Mouse (Mus musculus): ENCODE measurements around the gene Gm45716. TPM values are rescaled to one million over a fixed set of nuclear protein-coding genes. Genes with fewer than 3 reads are reported as not detected.
A peak's percentile ranks its signal among the peaks of the same experiment; 100 is the strongest.

The Gm45716 gene
- 20.4 and 25.6 TPM in 2 replicates for polyA plus RNA-seq (2014; fragmentation: Nextera tagmentation; extraction: Ambion mirVana)

DNA sequence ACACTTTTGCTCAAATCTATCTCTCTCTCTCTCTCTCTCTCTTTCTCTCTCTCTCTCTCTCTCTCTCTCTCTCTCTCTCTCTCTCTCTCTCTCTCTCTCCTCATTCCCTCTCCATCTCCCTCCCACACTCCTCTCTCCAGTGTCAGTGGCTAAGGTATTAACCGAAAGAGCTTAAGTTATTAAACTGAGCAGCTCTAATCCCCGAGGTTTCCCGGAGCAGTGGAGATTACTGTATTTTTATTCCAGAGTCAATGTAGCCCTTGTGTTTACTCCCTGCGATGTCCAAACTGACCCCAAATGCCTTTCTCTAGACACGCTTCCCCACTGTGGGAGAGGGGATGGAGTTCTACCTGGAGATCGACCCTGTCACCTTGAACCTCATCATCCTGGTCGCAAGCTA, at the start of gene Gm45716:
Gene Gm45716 (plus strand): TSS at position 243 of the 400 bp plus-strand sequence.
- Histone ChIP-seq H3K9ac (no peak within 1 kb of the TSS), H3K9me3 (ENCODE audit: control insufficient read depth, low read length) (no peaks in the 10 kb centered on the region), H3K4me1 (replicated peaks; ENCODE audit: control insufficient read depth, insufficient read depth, low read length) (no peaks in the 10 kb centered on the region), H3K27ac (no peak within 1 kb of the TSS), H3K4me3 (replicated peaks; ENCODE audit: low read length) (no peak within 1 kb of the TSS), H3K36me3 (replicated peaks; ENCODE audit: control insufficient read depth, insufficient read depth) (no peaks in the 10 kb centered on the region), H3K27me3 (ENCODE audit: control insufficient read depth, insufficient read depth, low read length) (no peaks in the 10 kb centered on the region), H3K4me2 (replicated peaks) (no peak within 1 kb of the TSS)
- ATAC-seq (ENCODE audit: low FRiP score): no peak
- no peak for DNase-seq (ENCODE audit: low spot score)
- 89% methylated on average over 7 of the region's 7 CpGs for WGBS

DNA sequence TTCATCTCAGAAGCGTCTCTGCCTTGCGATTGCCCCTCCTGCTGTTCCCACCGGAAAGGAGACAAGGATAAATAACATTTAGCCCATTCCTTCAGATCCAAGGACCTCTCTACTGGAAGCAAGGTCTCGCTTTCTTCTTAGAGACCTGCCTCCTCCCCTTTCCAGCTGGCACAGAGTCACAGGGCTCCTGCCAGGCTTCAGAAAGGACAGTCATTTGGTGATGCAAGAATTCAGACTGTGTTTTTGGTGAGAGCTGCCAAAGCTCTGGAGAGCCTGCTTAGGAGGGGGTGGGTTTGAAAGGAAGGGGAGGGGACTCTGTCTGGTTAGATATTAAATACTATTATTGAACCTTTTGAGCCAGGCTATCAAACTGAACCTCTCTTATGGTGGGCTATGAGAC, 45.1 kb upstream of the Gm45716 start:
- no peaks in the 10 kb centered on the region for H3K9me3 ChIP-seq (ENCODE audit: control insufficient read depth, low read length)
- H3K4me2 ChIP-seq (replicated peaks): no peak overlapping the region

DNA sequence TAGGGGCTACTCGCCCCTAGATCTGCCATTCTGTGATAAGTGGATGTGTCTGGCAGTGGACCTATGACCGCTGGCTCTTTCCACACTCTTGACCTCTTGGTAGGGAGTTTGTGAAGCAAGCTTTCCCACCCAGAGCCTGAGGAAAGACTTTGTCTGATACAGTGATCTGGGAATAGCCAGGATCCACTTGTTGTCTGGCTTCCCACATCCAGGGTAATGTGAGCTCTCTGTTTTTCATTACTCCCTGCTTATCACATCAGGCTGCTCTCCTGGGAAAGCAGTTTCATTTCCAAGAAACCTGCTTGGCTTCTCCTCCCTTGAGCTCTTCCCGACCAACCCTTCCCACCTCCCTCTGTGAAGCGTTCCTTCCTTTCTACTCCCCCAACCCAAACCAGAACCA, 44.5 kb upstream of the Gm45716 start:
- 72% methylated on average over 4 of the region's 4 CpGs for WGBS
- H3K9me3 ChIP-seq (ENCODE audit: control insufficient read depth, low read length): no peaks in the 10 kb centered on the region
- DNase-seq (ENCODE audit: low spot score) (no peak), ATAC-seq (ENCODE audit: low FRiP score) (no peak)
- no peak overlapping the region for H3K4me3 ChIP-seq (replicated peaks; ENCODE audit: low read length)
- no peaks in the 10 kb centered on the region for H3K27me3 ChIP-seq (ENCODE audit: control insufficient read depth, insufficient read depth, low read length)
- H3K4me1 ChIP-seq (replicated peaks; ENCODE audit: control insufficient read depth, insufficient read depth, low read length): 0 out of 2 replicates have a peak, but pooled peaks cover 3% of the 10 kb centered on the region
- no peak overlapping the region for H3K4me2 ChIP-seq (replicated peaks)
- no peak overlapping the region for H3K9ac ChIP-seq
- no peak overlapping the region for H3K27ac ChIP-seq
- H3K36me3 ChIP-seq (replicated peaks; ENCODE audit: control insufficient read depth, insufficient read depth): no peaks in the 10 kb centered on the region

More for the DNA sequence above, 45.1 kb upstream of the Gm45716 start:
- H3K27ac ChIP-seq: no peak overlapping the region
- no peak overlapping the region for H3K9ac ChIP-seq
- H3K4me3 ChIP-seq (replicated peaks; ENCODE audit: low read length): no peak overlapping the region
- no peaks in the 10 kb centered on the region for H3K27me3 ChIP-seq (ENCODE audit: control insufficient read depth, insufficient read depth, low read length)
- no peaks in the 10 kb centered on the region for H3K36me3 ChIP-seq (replicated peaks; ENCODE audit: control insufficient read depth, insufficient read depth)
- 0 out of 2 replicates have a peak, but pooled peaks cover 3% of the 10 kb centered on the region for H3K4me1 ChIP-seq (replicated peaks; ENCODE audit: control insufficient read depth, insufficient read depth, low read length)
- 27% methylated on average over 4 of the region's 4 CpGs for WGBS
- ATAC-seq (ENCODE audit: low FRiP score) (peak; percentile 14; the same call in 1 of the 2 replicates), DNase-seq (ENCODE audit: low spot score) (peak; percentile 36)

DNA sequence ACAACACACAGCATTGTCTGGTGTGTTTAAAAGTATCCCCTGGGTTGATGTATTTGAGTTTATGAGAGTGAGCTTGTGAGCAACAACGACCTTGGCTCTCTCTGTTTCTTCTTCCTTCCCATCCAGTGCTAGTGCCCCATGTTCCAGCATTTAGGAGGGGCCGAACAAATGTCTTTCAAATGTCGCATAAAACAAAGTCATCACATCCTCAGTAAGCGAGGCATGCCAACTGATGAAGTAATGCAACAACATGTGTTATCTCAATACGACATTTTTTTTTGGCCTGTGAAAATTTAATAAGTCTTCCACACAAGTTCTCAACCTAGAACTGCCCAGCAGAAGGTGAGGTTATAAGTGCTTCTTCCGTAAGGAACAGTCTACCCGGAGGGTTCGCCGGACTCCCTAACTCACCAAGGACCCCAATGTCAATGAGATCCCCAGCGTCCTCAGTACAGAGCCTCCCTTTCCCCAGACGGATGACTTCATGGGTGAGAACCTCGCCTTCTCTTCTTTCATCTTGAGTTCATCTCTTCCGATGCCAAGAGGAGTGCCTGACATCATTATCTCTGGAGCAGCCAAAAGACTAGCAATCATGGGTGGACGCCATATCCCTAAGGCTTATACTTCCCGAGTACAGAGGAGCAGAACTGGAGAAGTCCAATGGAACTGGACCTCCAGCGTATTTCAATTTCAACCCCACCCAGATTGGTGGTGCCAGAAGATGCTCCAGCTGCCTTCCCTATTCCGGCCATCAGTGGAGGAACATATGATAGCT, 41.2 kb upstream of the Gm45716 start:
- DNase-seq (ENCODE audit: low spot score): no peak
- no peaks in the 10 kb centered on the region for H3K36me3 ChIP-seq (replicated peaks; ENCODE audit: control insufficient read depth, insufficient read depth)
- H3K4me2 ChIP-seq (replicated peaks): no peak overlapping the region
- WGBS: 95% methylated on average over 17 of the region's 17 CpGs
- no peaks in the 10 kb centered on the region for H3K9me3 ChIP-seq (ENCODE audit: control insufficient read depth, low read length)
- H3K4me3 ChIP-seq (replicated peaks; ENCODE audit: low read length): no peak overlapping the region
- no peak overlapping the region for H3K27ac ChIP-seq
- H3K4me1 ChIP-seq (replicated peaks; ENCODE audit: control insufficient read depth, insufficient read depth, low read length): 0 out of 2 replicates have a peak, but pooled peaks cover 3% of the 10 kb centered on the region
- no peak for ATAC-seq (ENCODE audit: low FRiP score)
- no peaks in the 10 kb centered on the region for H3K27me3 ChIP-seq (ENCODE audit: control insufficient read depth, insufficient read depth, low read length)
- no peak overlapping the region for H3K9ac ChIP-seq

DNA sequence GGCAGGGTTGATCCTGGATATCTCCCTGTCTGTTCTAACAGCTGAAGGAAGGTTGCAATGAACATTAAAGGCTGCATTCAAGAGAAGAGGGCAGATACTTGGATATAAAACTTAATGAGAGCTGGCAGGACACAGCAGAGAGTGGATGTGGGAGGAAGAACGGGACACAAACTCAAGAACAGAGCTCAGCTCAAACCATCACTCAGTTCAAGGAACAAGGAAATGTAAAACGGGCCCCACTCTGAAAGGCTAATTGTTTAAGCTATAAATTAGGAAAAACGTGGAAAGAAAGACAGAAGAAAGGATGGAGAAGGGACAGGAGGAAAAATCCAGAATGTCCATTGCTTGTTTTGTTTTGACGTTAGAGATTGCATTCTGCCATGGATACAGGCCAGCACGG, 32.4 kb upstream of the Gm45716 start:
- Histone ChIP-seq H3K27me3 (ENCODE audit: control insufficient read depth, insufficient read depth, low read length) (no peaks in the 10 kb centered on the region), H3K27ac (peak overlapping the region; percentile 41; the same call in 1 of the 2 replicates), H3K9me3 (ENCODE audit: control insufficient read depth, low read length) (no peaks in the 10 kb centered on the region), H3K36me3 (replicated peaks; ENCODE audit: control insufficient read depth, insufficient read depth) (no peaks in the 10 kb centered on the region), H3K4me1 (replicated peaks; ENCODE audit: control insufficient read depth, insufficient read depth, low read length) (no peaks in the 10 kb centered on the region), H3K4me3 (replicated peaks; ENCODE audit: low read length) (no peak overlapping the region), H3K9ac (no peak overlapping the region), H3K4me2 (replicated peaks) (no peak overlapping the region)
- DNase-seq (ENCODE audit: low spot score) (no peak), ATAC-seq (ENCODE audit: low FRiP score) (no peak)
- WGBS: 24% methylated on average over 5 of the region's 5 CpGs

DNA sequence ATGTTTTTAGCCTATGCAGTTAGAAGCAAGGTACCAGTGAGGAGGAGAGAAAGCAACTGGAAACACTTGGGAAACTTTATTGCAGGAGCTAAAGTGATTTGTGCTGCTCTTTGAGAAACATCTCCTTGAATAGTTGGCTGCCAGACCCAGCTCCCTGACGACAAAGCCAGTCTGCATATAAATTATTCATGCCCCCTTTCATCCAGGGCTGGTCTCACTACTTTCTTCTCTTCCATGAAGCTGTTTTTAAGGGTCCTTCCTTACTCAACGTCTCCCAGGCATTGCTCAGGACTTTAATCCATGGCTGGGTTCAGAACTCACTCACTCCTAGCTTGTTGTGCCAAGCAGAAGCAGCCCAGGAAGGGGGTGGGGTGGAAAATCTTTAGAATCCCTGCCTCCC, 32.0 kb upstream of the Gm45716 start:
- no peak overlapping the region for H3K4me3 ChIP-seq (replicated peaks; ENCODE audit: low read length)
- ATAC-seq (ENCODE audit: low FRiP score) (peak; percentile 31; the same call in 1 of the 2 replicates), DNase-seq (ENCODE audit: low spot score) (peak; percentile 29)
- no peaks in the 10 kb centered on the region for H3K36me3 ChIP-seq (replicated peaks; ENCODE audit: control insufficient read depth, insufficient read depth)
- H3K9ac ChIP-seq: no peak overlapping the region
- no peak overlapping the region for H3K4me2 ChIP-seq (replicated peaks)
- H3K27ac ChIP-seq: peak overlapping the region; percentile 41; the same call in 1 of the 2 replicates
- no peaks in the 10 kb centered on the region for H3K4me1 ChIP-seq (replicated peaks; ENCODE audit: control insufficient read depth, insufficient read depth, low read length)
- H3K27me3 ChIP-seq (ENCODE audit: control insufficient read depth, insufficient read depth, low read length): no peaks in the 10 kb centered on the region
- H3K9me3 ChIP-seq (ENCODE audit: control insufficient read depth, low read length): no peaks in the 10 kb centered on the region
- WGBS: 2% methylated on average over 2 of the region's 2 CpGs

DNA sequence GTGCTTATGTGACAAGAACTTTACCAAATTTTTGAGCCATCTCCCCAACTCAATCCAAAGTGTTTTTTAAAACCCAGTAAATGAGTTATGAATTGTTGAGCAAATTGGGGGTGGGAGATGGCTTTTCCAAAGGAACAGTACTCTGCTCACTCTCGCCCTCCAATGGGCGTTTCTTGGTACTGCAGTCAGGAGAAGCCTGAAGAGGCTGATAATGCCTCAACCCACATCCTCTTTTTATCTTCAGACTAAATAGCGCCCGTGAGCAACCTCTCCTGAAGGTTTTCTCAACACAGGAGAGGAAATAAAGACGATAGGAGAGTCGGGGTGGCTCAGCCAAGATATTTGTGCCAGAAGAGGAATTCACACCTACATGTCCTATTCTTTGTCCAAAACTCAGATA, 19.7 kb upstream of the Gm45716 start:
- H3K4me1 ChIP-seq (replicated peaks; ENCODE audit: control insufficient read depth, insufficient read depth, low read length): 0 out of 2 replicates have a peak, but pooled peaks cover 5% of the 10 kb centered on the region
- no peaks in the 10 kb centered on the region for H3K9me3 ChIP-seq (ENCODE audit: control insufficient read depth, low read length)
- no peak overlapping the region for H3K9ac ChIP-seq
- no peak overlapping the region for H3K27ac ChIP-seq
- no peak overlapping the region for H3K4me3 ChIP-seq (replicated peaks; ENCODE audit: low read length)
- no peaks in the 10 kb centered on the region for H3K27me3 ChIP-seq (ENCODE audit: control insufficient read depth, insufficient read depth, low read length)
- 26% methylated on average over 6 of the region's 6 CpGs for WGBS
- ATAC-seq (ENCODE audit: low FRiP score) (no peak), DNase-seq (ENCODE audit: low spot score) (no peak)
- H3K36me3 ChIP-seq (replicated peaks; ENCODE audit: control insufficient read depth, insufficient read depth): no peaks in the 10 kb centered on the region
- H3K4me2 ChIP-seq (replicated peaks): no peak overlapping the region

DNA sequence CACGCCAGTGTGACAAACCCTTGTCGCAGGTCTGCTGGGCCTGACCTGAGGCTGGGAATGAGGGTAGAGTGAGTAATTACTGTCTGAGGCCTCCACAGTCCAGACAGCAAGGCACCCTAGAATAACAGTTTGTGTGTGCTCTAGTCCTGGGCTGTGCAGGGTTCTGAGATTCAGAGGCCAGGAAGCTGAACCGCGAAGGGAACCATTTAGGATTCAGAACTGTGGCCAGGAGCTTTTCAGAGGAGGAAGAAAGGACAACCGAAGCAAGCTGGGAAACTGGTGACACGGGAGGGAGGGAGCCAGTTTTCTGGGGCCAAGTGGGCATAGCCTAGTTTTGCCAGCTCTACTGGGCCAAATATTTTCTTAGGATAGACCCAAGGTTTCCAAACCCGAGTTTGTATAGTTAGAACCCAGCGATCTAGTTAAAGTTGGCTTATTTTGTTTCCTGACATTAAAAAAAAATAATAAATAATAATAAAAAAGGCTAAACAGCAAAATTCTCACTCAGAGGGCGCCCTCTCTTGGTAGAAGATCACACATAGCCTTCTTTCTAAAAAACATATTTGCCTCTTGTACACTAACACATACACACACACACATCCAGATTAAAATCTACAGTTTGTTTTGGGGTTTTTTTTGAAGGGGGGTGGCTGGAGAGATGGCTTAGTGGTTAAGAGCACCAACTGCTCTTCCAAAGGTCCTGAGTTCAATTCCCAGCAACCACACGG, 19.0 kb upstream of the Gm45716 start:
- 91% methylated on average over 10 of the region's 10 CpGs for WGBS
- no peak for ATAC-seq (ENCODE audit: low FRiP score)
- Histone ChIP-seq H3K36me3 (replicated peaks; ENCODE audit: control insufficient read depth, insufficient read depth) (no peaks in the 10 kb centered on the region), H3K4me1 (replicated peaks; ENCODE audit: control insufficient read depth, insufficient read depth, low read length) (0 out of 2 replicates have a peak, but pooled peaks cover 5% of the 10 kb centered on the region), H3K27me3 (ENCODE audit: control insufficient read depth, insufficient read depth, low read length) (no peaks in the 10 kb centered on the region), H3K9me3 (ENCODE audit: control insufficient read depth, low read length) (no peaks in the 10 kb centered on the region), H3K27ac (no peak overlapping the region), H3K9ac (no peak overlapping the region), H3K4me2 (replicated peaks) (no peak overlapping the region), H3K4me3 (replicated peaks; ENCODE audit: low read length) (no peak overlapping the region)
- no peak for DNase-seq (ENCODE audit: low spot score)
